Mouse (Mus musculus): ENCODE measurements around the gene Taf6l.
"Not testable (repeated sequence)": the region's sequence is repeated elsewhere in the genome, so short reads cannot be mapped to it uniquely, and the experiment has no call there.

Gene Taf6l

GRCm38 (mm10) chr19:8736160-8736467 lies 50.1 kb downstream of the Taf6l start:
- DNase-seq (ENCODE audit: low spot score): no peak

GRCm38 (mm10) chr19:8735389-8736159 lies 50.6 kb downstream of the Taf6l start, which contains the start of gene Wdr74:
TSS of gene Wdr74 (plus strand) at chr19:8735827.
- DNase-seq (ENCODE audit: low spot score): peak; percentile 89

GRCm38 (mm10) chr19:8734334-8734733 lies 51.9 kb downstream of the Taf6l start:
- no peak for DNase-seq (ENCODE audit: low spot score)

- DNase-seq (ENCODE audit: low spot score): not testable (repeated sequence)
Measured at GRCm38 (mm10) chr19:8728335-8729099, 57.7 kb downstream of the Taf6l start.

- DNase-seq (ENCODE audit: low spot score): no peak
Measured at GRCm38 (mm10) chr19:8727495-8728114, 58.6 kb downstream of the Taf6l start.

- no peak for DNase-seq (ENCODE audit: low spot score)
Measured at GRCm38 (mm10) chr19:8726609-8727390, 59.4 kb downstream of the Taf6l start.

GRCm38 (mm10) chr19:8725081-8725613 lies 61.1 kb downstream of the Taf6l start:
- DNase-seq (ENCODE audit: low spot score): no peak
